Mouse (Mus musculus) adrenal gland, postnatal 4 days (tissue): ENCODE measurements around the gene Fam117a. TPM values are rescaled to one million over a fixed set of nuclear protein-coding genes. Genes with fewer than 3 reads are reported as not detected.

Experiments
- DNase-seq, 2 experiments: peaks; one replicate each; pipeline ENCODE4 v3.0.0; 2021 to 2022; ENCODE audit warnings: low spot score in 2 of 2, mixed read lengths in 2 of 2
- total RNA-seq, 2 experiments: library from RNA; stranded (reverse); gene quantifications; 2 replicates each; pipeline ENCODE4 v1.2.3; 2021

Fam117a gene
- total RNA-seq, 2 experiments from 2014 or later: 21.9 to 27.8 TPM

GRCm38 (mm10) chr11:95413641-95414535 lies 77.1 kb downstream of the Fam117a start, which contains the start of gene Spop:
Gene Spop (plus strand): TSS chr11:95414080.
- peak; percentile 83 to 91 for DNase-seq

GRCm38 (mm10) chr11:95414536-95415161 lies 77.8 kb downstream of the Fam117a start:
- DNase-seq: peak; percentile 82 to 94

GRCm38 (mm10) chr11:95415931-95416330 lies 79.1 kb downstream of the Fam117a start:
- DNase-seq: no peak

GRCm38 (mm10) chr11:95417341-95417740 lies 80.5 kb downstream of the Fam117a start:
- no peak for DNase-seq

- no peak for DNase-seq
These were observed 84.1 kb downstream of the Fam117a start for GRCm38 (mm10) chr11:95420880-95421435.

- DNase-seq: no peak
These were observed 86.7 kb downstream of the Fam117a start for GRCm38 (mm10) chr11:95423505-95423904.

- DNase-seq: no peak
These were observed 94.5 kb downstream of the Fam117a start for GRCm38 (mm10) chr11:95431344-95431743.

Other genes starting within 250 kb of the Fam117a start
- under 1 TPM in 1 of 2 experiments, not detected in 1; 0.17 TPM for gene Dlx3, start 216.9 kb upstream of the Fam117a start, total RNA-seq
- under 1 TPM; 0.31 to 0.53 TPM for gene Dlx4, start 190.8 kb upstream of the Fam117a start, total RNA-seq
- gene Tac4, start 75.5 kb upstream of the Fam117a start, total RNA-seq: under 1 TPM in 1 of 2 experiments, not detected in 1; 0.22 TPM
- gene Kat7, start 26.8 kb upstream of the Fam117a start, total RNA-seq: 10 to 100 TPM; 77.8 to 80.3 TPM
- 10 to 100 TPM; 64.7 to 71.1 TPM for gene Slc35b1, start 47.7 kb downstream of the Fam117a start, total RNA-seq
- gene Spop, start 77.1 kb downstream of the Fam117a start, total RNA-seq: 100 to 1,000 TPM; 122 to 124 TPM
- gene Nxph3, start 177.6 kb downstream of the Fam117a start, total RNA-seq: 1 to 10 TPM; 2.2 to 3.2 TPM